In genomic region chr11:11115031-11115647, GRCm38 (mm10) we compare ENCODE assay signal across 8 mouse cellular contexts. TPM values are rescaled to one million over a fixed set of nuclear protein-coding genes. Genes with fewer than 3 reads are reported as not detected.
DNase-seq lines count a peak whose midpoint lies in the region; ATAC-seq lines count a peak whose summit lies in the region.

No protein-coding gene starts in this region.

- H3K9ac ChIP-seq in limb, embryonic 12.5 days (replicated peaks): no peak overlapping the region

- peaks cover 24% of the 10 kb centered on the region for H3K4me1 ChIP-seq in limb, embryonic 12.5 days (replicated peaks)

- peaks cover 65% of the 10 kb centered on the region for H3K27me3 ChIP-seq in limb, embryonic 12.5 days

- H3K4me3 ChIP-seq in limb, embryonic 12.5 days (replicated peaks): peak overlapping the region; percentile 51

- H3K27ac ChIP-seq in limb, embryonic 12.5 days: no peak overlapping the region

- WGBS in limb, embryonic 12.5 days: under 1% methylated on average over 17 of the region's 17 CpGs

- H3K4me2 ChIP-seq in limb, embryonic 12.5 days: peak overlapping the region; percentile 95

- DNase-seq in cerebellum, postnatal 10 days: peak; percentile 47 to 60
- no peak for DNase-seq in cerebellum, adult 11-12 months
- peak; percentile 30 for DNase-seq in retina, embryonic 14.5 days (ENCODE audit: low spot score)
- no peak for DNase-seq in retina, postnatal 1 day
- DNase-seq in yolk sac, embryonic 10.5 days (ENCODE audit: low spot score): peak; percentile 2
- DNase-seq in cerebellum, postnatal 36 days: no peak
- no peak for DNase-seq in kidney, postnatal 14 days

- no peaks in the 10 kb centered on the region for H3K36me3 ChIP-seq in limb, embryonic 12.5 days

- no peaks in the 10 kb centered on the region for H3K9me3 ChIP-seq in limb, embryonic 12.5 days

- ATAC-seq in limb, embryonic 12.5 days (ENCODE audit: insufficient number of reproducible peaks, insufficient read depth, low FRiP score, low TSS enrichment, low read depth): 0 out of 2 replicates have a peak, but pooled peaks have one; percentile 3

RNA-seq across cellular contexts. Expression of gene Vwc2, which starts 1.1 kb away (rescaled TPM):
- 1.2 and 2.1 TPM in 2 replicates for polyA plus RNA-seq in limb, embryonic 12.5 days (2016; fragmentation: Nextera tagmentation; extraction: Ambion mirVana)

Comparison
In these comparisons a context has a peak if more than half of its experiments do, and no peak if none do; other contexts are left out.
1. DNase-seq: peak in cerebellum, postnatal 10 days (2 of 2), retina, embryonic 14.5 days (single experiment) and yolk sac, embryonic 10.5 days (single experiment); none in cerebellum, adult 11-12 months (single experiment), retina, postnatal 1 day (single experiment), cerebellum, postnatal 36 days (0 of 2) and kidney, postnatal 14 days (single experiment).